Mouse (Mus musculus) neural tube, embryonic 13.5 days (tissue): ENCODE results near the gene Slc39a9. TPM values are rescaled to one million over a fixed set of nuclear protein-coding genes. Genes with fewer than 3 reads are reported as not detected.
A peak's percentile ranks its signal among the peaks of the same experiment; 100 is the strongest.

Source experiments
- ATAC-seq: fragments of 200-750 bp; cut with Nextera tagmentation; 2 replicates; pipeline ENCODE4 v1.8.0; 2017; ENCODE audit warnings: low read depth, mild to moderate bottlenecking, moderate TSS enrichment, moderate library complexity
- H3K27ac ChIP-seq: fragments of 300-500 bp; sonication (generic); replicated peaks from 2 replicates; pipeline ENCODE4 v1.5.1; 2015; ENCODE audit warnings: moderate library complexity, mild to moderate bottlenecking, inconsistent platforms
- H3K27me3 ChIP-seq: fragments of 300-500 bp; sonication (generic); 2 replicates; pipeline ENCODE4 v1.6.1; 2015; ENCODE audit warnings: mild to moderate bottlenecking, inconsistent platforms
- H3K36me3 ChIP-seq: fragments of 300-500 bp; sonication (generic); 2 replicates; pipeline ENCODE4 v1.6.1; 2015; ENCODE audit warnings: mild to moderate bottlenecking, inconsistent platforms
- H3K4me1 ChIP-seq: fragments of 300-500 bp; sonication (generic); replicated peaks from 2 replicates; pipeline ENCODE4 v1.6.1; 2015; ENCODE audit warnings: inconsistent platforms
- H3K4me2 ChIP-seq: fragments of 300-500 bp; sonication (generic); 2 replicates; pipeline ENCODE4 v1.6.1; 2015; ENCODE audit warnings: inconsistent platforms, mild to moderate bottlenecking, moderate library complexity
- H3K4me3 ChIP-seq: fragments of 300-500 bp; sonication (generic); 2 replicates; pipeline ENCODE4 v1.5.1; 2015; ENCODE audit warnings: mild to moderate bottlenecking, inconsistent platforms
- H3K9ac ChIP-seq: fragments of 300-500 bp; sonication (generic); 2 replicates; pipeline ENCODE4 v1.6.1; 2015; ENCODE audit warnings: moderate library complexity, mild to moderate bottlenecking, inconsistent platforms
- H3K9me3 ChIP-seq: fragments of 300-500 bp; sonication (generic); 2 replicates; pipeline ENCODE4 v1.6.1; 2016; ENCODE audit warnings: inconsistent platforms
- WGBS: fragments of 180-500 bp; shearing (Covaris S2); methylation state at CpG from one replicate; pipeline ENCODE4 v1.1.7; 2015; 5-methylcytosine and 5-hydroxymethylcytosine counted together
- polyA plus RNA-seq: library from polyadenylated mRNA; unstranded; fragments of >200 nt; fragmentation: Nextera tagmentation; extraction: Ambion mirVana; gene quantifications from 2 replicates; pipeline ENCODE4 v1.2.1, GENCODE M21; 2015

Slc39a9 gene
- polyA plus RNA-seq, 1 experiment from 2014 or later: 22.6 TPM

DNA sequence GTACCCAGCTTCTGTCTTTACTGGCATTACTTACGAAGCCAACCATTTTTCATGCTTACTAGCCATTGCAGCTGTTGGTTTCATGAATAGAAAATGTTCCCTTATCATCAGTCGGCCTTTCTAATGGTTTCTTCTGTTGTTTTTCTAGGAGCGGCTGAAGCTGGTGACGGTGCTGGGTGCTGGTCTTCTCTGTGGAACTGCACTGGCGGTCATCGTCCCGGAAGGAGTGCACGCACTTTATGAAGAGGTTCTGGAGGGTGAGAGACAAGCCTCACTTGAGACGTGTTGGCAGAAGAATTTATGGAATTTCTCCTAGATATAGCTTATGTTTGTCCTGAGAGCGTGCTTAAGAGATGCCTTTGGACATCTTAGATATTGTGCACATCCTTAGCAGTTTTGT is 18.6 kb downstream of the Slc39a9 start:
- Histone ChIP-seq H3K36me3 (peaks cover 30% of the 10 kb centered on the region), H3K4me2 (no peak overlapping the region), H3K9ac (no peak overlapping the region), H3K4me3 (no peak overlapping the region), H3K27ac (no peak overlapping the region), H3K9me3 (no peaks in the 10 kb centered on the region), H3K4me1 (no peaks in the 10 kb centered on the region; the same call in 1 of the 2 replicates), H3K27me3 (no peaks in the 10 kb centered on the region)
- 94% methylated on average over 10 of the region's 10 CpGs for WGBS
- ATAC-seq: no peak

DNA sequence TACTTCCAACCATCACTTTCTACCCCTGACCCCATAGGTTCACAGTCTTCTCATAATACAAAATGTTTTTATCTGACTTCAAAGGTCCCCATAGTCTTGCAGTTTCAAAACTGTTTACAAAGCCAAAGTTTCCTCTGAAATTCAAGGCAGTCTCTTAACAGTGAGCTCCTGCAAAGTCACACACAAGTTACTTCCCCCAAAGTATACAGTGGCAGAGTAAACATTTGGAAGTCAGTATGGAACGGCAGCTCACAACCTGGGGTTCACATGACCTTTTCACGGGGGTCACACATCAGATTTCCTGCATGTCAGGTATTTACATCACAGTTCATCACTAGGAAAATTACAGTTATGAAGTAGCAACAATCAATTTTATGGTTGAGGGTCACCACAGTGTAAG is 20.3 kb downstream of the Slc39a9 start:
- H3K36me3 ChIP-seq: peaks cover 42% of the 10 kb centered on the region
- no peak for ATAC-seq

DNA sequence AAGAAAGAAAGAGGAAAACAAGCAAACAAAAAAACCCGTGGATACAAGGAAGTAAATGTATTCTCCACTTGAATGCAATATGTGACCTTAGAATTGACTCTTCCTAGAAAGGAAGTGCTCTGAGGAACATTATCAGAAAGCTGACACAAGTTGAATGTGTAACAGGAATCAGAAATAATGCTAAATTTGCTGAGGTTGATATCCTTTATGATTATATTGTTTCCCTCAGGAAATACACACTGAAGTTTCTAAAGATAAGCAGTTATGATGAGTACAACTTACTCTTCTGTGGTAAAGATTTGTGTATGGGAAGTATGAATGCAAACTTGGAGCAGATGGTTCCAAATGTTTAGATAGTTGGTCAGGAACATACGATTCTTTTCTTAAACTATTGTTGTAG is 24.7 kb downstream of the Slc39a9 start:
- Histone ChIP-seq H3K27me3 (no peaks in the 10 kb centered on the region), H3K4me2 (no peak overlapping the region), H3K4me3 (no peak overlapping the region), H3K36me3 (peaks cover 38% of the 10 kb centered on the region), H3K9ac (no peak overlapping the region), H3K27ac (no peak overlapping the region), H3K9me3 (no peaks in the 10 kb centered on the region), H3K4me1 (no peaks in the 10 kb centered on the region)
- WGBS: 96% methylated on average over 2 of the region's 2 CpGs
- ATAC-seq: no peak

More for the DNA sequence above, 20.3 kb downstream of the Slc39a9 start:
- H3K9ac ChIP-seq: no peak overlapping the region
- no peak overlapping the region for H3K27ac ChIP-seq
- no peaks in the 10 kb centered on the region; the same call in 1 of the 2 replicates for H3K4me1 ChIP-seq
- H3K27me3 ChIP-seq: no peaks in the 10 kb centered on the region
- no peak overlapping the region for H3K4me3 ChIP-seq
- 91% methylated on average over 2 of the region's 2 CpGs for WGBS
- H3K9me3 ChIP-seq: no peaks in the 10 kb centered on the region
- no peak overlapping the region for H3K4me2 ChIP-seq

DNA sequence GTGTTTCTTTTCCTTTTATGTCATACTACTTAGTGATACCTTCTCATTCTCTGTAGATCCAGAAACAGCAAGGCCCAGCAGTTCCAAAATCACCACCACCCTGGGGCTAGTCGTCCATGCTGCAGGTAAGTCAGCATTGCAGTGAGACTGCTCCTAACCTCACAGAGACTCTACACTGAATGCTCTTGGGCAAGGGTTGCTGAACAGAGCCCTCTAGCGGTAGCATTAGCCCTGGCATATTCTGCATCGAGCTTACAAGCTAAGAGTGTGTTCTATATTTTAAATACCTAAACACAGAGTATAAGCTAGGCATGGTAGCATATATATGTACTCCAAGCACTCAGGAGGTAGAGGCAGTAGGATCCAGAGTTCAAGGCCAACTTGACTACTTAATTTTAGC is 29.5 kb downstream of the Slc39a9 start:
- 23% methylated on average over 3 of the region's 3 CpGs for WGBS
- H3K9ac ChIP-seq: no peak overlapping the region
- H3K27ac ChIP-seq: no peak overlapping the region
- no peak overlapping the region for H3K4me3 ChIP-seq
- H3K4me1 ChIP-seq: no peaks in the 10 kb centered on the region
- H3K4me2 ChIP-seq: no peak overlapping the region
- peaks cover 55% of the 10 kb centered on the region for H3K36me3 ChIP-seq
- H3K27me3 ChIP-seq: no peaks in the 10 kb centered on the region
- H3K9me3 ChIP-seq: no peaks in the 10 kb centered on the region
- ATAC-seq: 0 out of 2 replicates have a peak, but pooled peaks have one; percentile 36

DNA sequence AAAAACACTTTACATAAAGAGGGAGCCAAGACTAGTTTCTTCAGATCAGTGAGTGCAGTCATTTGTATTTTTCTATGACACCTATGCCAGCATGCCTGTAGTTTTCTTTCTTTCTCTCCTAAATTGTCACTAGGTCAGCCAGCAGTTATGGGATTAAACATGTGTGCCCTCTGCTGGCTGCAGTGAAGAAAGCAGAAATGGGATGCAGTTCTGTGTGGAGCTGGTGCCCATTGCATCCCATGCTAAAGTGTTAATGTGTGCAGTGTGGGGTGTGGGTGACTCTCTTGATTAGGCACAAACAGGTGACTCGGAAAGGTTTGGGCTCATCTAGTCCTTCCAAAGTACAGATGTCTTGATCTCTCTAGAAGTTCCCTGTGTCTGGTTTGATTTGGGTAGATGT is 37.7 kb downstream of the Slc39a9 start:
- no peak overlapping the region for H3K27ac ChIP-seq
- WGBS: 86% methylated on average over 1 of the region's 1 CpGs
- H3K9me3 ChIP-seq: no peaks in the 10 kb centered on the region
- no peak overlapping the region for H3K9ac ChIP-seq
- no peaks in the 10 kb centered on the region for H3K27me3 ChIP-seq
- H3K36me3 ChIP-seq: peaks cover 31% of the 10 kb centered on the region
- no peaks in the 10 kb centered on the region for H3K4me1 ChIP-seq
- ATAC-seq: no peak; the same call in 1 of the 2 replicates
- no peak overlapping the region for H3K4me3 ChIP-seq
- no peak overlapping the region for H3K4me2 ChIP-seq

DNA sequence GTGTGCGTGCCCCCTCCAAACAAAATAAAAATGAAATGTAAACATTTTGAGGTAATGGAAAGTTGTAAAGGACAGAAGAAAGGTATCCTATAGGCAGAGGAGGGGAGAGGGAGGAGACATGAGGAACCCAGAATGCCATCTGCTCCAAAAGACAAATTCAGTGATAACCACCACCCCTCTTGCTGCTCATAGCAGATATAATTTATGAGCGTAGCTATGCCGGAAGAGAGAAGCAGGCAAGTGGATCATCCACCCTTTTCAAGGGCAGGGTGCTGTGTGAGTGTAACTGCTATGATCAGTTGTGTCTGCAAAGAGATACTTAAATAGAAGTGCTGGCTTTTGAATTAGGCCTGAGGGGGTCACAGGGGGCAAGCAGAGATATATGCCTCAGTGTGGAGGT is 39.9 kb downstream of the Slc39a9 start:
- no peaks in the 10 kb centered on the region for H3K4me1 ChIP-seq
- H3K36me3 ChIP-seq: peaks cover 15% of the 10 kb centered on the region
- no peak overlapping the region for H3K27ac ChIP-seq
- no peak overlapping the region for H3K9ac ChIP-seq
- no peaks in the 10 kb centered on the region for H3K9me3 ChIP-seq
- H3K27me3 ChIP-seq: no peaks in the 10 kb centered on the region
- no peak overlapping the region for H3K4me3 ChIP-seq
- WGBS: 86% methylated on average over 3 of the region's 3 CpGs
- ATAC-seq: no peak
- H3K4me2 ChIP-seq: no peak overlapping the region

DNA sequence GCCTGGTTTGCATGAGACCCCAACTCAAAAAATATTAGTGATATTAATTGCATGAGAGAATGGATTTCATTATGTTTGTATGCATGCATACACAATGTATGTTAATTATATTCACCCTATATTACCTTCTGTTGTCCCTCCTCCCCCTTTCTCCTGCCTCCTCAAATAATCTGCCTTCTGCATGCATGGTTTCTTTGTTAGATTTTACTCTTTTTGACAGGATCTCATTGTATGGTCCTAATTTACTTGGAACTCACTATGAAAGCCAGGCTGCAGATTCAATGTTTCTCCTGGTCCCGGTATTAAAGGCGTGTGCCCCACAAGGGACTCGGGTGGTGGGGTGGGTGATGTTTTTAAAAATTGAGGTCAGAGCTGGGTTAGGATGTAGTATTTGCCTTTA is 40.6 kb downstream of the Slc39a9 start:
- peaks cover 11% of the 10 kb centered on the region for H3K36me3 ChIP-seq
- no peak for ATAC-seq
- H3K9ac ChIP-seq: no peak overlapping the region
- no peak overlapping the region for H3K27ac ChIP-seq
- H3K27me3 ChIP-seq: no peaks in the 10 kb centered on the region
- 78% methylated on average over 3 of the region's 3 CpGs for WGBS
- no peaks in the 10 kb centered on the region for H3K9me3 ChIP-seq
- H3K4me2 ChIP-seq: no peak overlapping the region
- H3K4me1 ChIP-seq: no peaks in the 10 kb centered on the region
- no peak overlapping the region for H3K4me3 ChIP-seq

DNA sequence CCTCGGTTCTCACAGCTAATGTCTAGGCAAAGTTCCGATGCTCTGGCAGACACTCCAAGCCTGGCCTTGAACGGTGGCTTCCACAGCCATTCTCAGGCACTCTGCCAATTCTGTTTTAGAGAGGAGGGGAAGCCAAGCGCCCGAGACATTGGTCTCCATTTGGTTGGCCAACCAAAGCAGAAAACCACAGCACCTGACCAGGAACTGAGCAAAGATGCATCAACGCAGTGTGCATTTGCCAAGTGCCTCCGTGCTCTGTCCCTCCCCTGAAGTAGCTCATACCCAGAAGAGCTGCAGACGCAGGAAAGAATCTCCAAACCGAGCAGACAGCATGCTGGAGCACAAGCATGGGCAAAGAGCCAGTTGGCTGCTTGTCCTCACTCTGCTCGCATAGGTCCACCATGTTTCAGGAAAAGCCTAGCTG is 44.1 kb downstream of the Slc39a9 start:
- Histone ChIP-seq H3K27ac (no peak overlapping the region), H3K27me3 (peaks cover 26% of the 10 kb centered on the region), H3K4me1 (peaks cover 23% of the 10 kb centered on the region), H3K9ac (no peak overlapping the region), H3K4me3 (no peak overlapping the region), H3K36me3 (no peaks in the 10 kb centered on the region), H3K9me3 (no peaks in the 10 kb centered on the region), H3K4me2 (no peak overlapping the region)
- ATAC-seq: no peak
- 74% methylated on average over 10 of the region's 10 CpGs for WGBS

DNA sequence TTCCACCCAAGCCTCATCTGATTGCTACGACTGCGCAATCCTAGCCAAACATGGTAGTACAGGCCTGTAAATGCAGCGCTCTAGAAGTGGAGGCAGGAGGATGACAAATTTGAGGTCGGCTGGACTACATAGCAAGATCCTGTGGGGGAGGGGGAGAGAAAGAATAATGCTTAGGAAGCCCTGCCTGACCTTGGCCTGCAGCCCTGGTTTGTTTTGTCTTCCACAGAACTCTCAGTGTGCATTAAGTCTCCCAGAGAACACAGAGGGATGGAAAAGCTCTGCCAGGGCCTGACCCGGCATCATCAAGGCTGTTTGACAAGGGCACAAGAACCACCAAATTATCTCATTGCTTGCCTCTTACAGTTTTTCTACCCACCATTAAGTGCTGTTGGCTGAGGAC is 46.0 kb downstream of the Slc39a9 start:
- peaks cover 45% of the 10 kb centered on the region for H3K27me3 ChIP-seq
- 64% methylated on average over 5 of the region's 5 CpGs for WGBS
- no peak overlapping the region for H3K4me3 ChIP-seq
- ATAC-seq: no peak
- H3K36me3 ChIP-seq: no peaks in the 10 kb centered on the region
- no peak overlapping the region for H3K9ac ChIP-seq
- H3K4me1 ChIP-seq: peaks cover 33% of the 10 kb centered on the region
- H3K9me3 ChIP-seq: no peaks in the 10 kb centered on the region
- no peak overlapping the region for H3K4me2 ChIP-seq
- H3K27ac ChIP-seq: no peak overlapping the region

DNA sequence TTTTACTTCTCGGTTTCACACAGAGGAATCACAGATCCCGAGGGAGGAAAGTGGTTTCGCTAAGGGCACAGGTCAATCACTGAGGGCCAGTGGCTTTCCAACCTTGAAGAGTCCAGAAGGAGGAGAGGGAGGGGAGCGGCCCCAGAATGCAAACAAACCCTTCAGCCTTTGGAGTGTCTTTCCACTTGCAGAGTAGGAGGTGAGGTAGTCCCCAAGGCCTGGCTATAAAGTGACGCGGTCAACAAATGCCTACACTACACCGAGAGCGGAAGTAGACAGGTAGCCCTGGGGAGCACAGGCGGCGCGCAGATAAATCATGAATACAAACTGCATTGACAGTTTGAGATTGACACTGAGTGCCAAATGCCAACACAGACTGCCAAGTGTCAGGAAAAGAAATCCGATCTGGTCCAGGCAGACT is 48.0 kb downstream of the Slc39a9 start:
- 14% methylated on average over 12 of the region's 12 CpGs for WGBS
- no peaks in the 10 kb centered on the region for H3K9me3 ChIP-seq
- peak overlapping the region; percentile 43; the same call in 1 of the 2 replicates for H3K4me3 ChIP-seq
- peak overlapping the region; percentile 61 for H3K4me2 ChIP-seq
- no peaks in the 10 kb centered on the region for H3K36me3 ChIP-seq
- no peak overlapping the region for H3K9ac ChIP-seq
- ATAC-seq: no peak
- H3K27ac ChIP-seq: no peak overlapping the region
- peaks cover 57% of the 10 kb centered on the region for H3K27me3 ChIP-seq
- peaks cover 33% of the 10 kb centered on the region for H3K4me1 ChIP-seq

DNA sequence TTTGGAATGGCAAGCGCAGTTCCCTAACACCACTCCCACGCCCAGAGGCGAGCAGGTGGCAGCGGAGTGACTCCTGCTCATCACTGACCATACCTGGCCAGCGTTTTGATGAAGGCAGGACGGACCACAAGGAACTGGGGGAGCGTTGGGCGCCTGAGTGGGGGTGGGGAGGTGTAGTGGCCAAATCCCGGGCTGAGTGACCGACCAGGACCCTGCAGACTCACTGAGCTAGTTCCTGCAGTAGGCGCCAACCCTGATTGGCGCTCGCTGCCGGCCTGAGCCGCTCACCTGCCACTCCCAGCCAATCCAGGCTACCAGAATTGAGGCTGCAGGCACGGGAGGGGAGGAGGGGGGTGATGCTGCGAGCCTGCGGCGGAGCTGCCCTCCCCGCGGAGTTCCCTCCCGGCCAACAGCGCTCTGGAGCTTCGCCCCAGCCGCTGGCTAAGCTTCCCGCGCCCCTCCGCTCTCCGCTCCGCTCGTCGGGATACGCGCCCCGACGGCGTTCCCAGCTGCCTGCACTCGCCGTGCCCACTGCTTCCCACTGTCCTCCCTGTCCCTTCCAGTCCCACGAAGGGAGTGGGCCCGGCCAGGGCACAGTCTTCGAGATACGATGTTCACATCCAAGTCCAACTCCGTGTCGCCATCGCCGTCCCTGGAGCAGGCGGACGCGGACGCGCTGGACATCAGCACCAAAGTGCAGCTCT is 48.7 kb downstream of the Slc39a9 start, which contains the start of gene Plekhd1:
Plekhd1 (plus strand) TSS at position 323 of the 704 bp plus-strand sequence.
- WGBS: under 1% methylated on average over 47 of the region's 52 CpGs
- Histone ChIP-seq H3K4me2 (peak within 1 kb of the TSS; percentile 61), H3K9me3 (no peaks in the 10 kb centered on the region), H3K27me3 (peaks cover 57% of the 10 kb centered on the region), H3K27ac (0 out of 2 replicates have a peak within 1 kb of the TSS, but pooled peaks have one; percentile 10), H3K4me1 (peaks cover 33% of the 10 kb centered on the region), H3K4me3 (peak within 1 kb of the TSS; percentile 43), H3K36me3 (no peaks in the 10 kb centered on the region), H3K9ac (peak within 1 kb of the TSS; percentile 58)
- ATAC-seq: peak; percentile 57

DNA sequence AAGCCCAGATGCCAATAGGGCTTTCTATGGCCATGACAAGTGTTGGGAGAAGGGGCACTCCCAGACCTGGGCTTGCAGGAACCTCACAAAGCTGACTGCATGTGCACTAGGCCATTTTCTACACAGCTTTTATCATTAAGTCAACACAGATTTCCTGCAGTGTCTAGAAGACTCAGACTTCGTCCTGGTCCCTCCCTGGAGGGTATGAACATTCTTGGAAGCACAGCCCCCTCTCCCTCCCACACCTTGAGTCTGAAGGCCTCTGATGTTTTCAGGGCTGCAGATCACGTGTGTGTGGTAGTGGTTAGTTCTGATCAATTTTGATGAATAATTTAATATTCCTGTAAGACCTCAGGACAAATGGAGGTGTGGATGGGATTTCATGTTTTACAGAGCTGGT is 50.0 kb downstream of the Slc39a9 start:
- H3K4me2 ChIP-seq: peak overlapping the region; percentile 61
- no peak overlapping the region for H3K9ac ChIP-seq
- ATAC-seq: no peak
- 61% methylated on average over 2 of the region's 2 CpGs for WGBS
- H3K9me3 ChIP-seq: no peaks in the 10 kb centered on the region
- no peak overlapping the region for H3K4me3 ChIP-seq
- H3K27ac ChIP-seq: 0 out of 2 replicates have a peak overlapping the region, but pooled peaks have one; percentile 10
- peaks cover 57% of the 10 kb centered on the region for H3K27me3 ChIP-seq
- no peaks in the 10 kb centered on the region for H3K36me3 ChIP-seq
- peaks cover 33% of the 10 kb centered on the region for H3K4me1 ChIP-seq

DNA sequence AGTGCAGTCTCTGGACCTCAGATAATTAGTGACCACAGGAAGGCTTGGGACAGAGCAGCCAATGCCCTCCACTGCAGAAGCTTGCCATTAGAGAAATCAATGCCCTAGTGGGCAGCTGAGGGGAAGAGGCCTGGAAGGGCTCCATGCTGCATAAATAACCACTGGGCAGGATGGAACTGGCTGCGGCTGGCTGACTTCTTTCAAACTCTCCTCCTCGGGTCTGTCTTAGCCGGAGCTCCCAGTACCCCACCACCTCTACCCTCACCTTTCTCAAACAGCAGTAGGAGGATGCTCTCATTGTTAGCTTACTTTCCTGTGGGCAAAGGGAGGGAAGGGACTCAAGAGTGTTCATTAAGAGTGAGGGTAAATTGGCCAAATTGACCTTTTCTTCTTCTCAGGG is 51.3 kb downstream of the Slc39a9 start:
- peaks cover 57% of the 10 kb centered on the region for H3K27me3 ChIP-seq
- no peak for ATAC-seq
- no peak overlapping the region for H3K27ac ChIP-seq
- H3K9me3 ChIP-seq: no peaks in the 10 kb centered on the region
- no peak overlapping the region for H3K4me3 ChIP-seq
- no peaks in the 10 kb centered on the region for H3K36me3 ChIP-seq
- H3K4me1 ChIP-seq: peaks cover 27% of the 10 kb centered on the region
- 74% methylated on average over 3 of the region's 3 CpGs for WGBS
- H3K4me2 ChIP-seq: no peak overlapping the region
- H3K9ac ChIP-seq: no peak overlapping the region
